Mouse (Mus musculus): ENCODE measurements around the gene Pla2g3.

DNA sequence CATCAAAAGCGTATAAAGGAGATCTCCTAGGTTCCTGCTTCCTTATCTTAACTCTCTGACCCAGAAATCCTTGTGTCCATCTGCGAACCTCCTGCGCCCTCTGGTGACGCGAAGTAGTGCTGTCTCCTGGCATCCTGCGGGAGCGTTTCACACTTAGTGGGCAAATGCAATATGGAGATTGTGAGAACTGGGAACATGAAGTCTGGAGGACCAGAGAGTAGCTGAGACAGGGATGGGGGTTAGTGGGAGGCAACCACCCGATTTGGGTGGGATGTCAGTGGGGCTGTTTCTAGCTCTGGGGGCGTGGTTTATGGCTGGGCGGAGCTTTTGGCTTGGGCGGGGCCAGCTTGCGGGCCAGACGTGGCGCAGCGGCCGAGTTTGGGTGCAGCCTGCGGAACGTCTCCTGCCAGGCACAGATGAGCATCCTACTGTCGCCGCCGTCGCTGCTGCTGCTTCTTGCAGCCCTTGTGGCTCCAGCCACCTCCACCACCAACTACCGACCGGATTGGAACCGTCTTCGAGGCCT is 26.5 kb downstream of the Pla2g3 start, which contains the start of gene Selenom:
- peak; percentile 92 for TF ChIP-seq CTCF (IDR thresholded peaks at IDR 0.05; ENCODE audit: low read depth, low read length)
- TF ChIP-seq POLR2A (IDR thresholded peaks at IDR 0.05; ENCODE audit: insufficient read depth, low read length): peak; percentile 47
